Mouse (Mus musculus) midbrain, postnatal 0 days (tissue): ENCODE measurements at regions not wholly inside any gene's neighbourhood (a gene's known extent, or its start where the extent isn't known, plus 50 kb on each side); places are given as distances from the start of the nearest gene placed in this dataset.

Source experiments
- ATAC-seq: fragments of 200-750 bp; cut with Nextera tagmentation; 2 replicates; pipeline ENCODE4 v1.8.0; 2017; ENCODE audit warnings: moderate number of reproducible peaks, mild to moderate bottlenecking, moderate TSS enrichment, moderate library complexity; ENCODE audit not compliant: low FRiP score
- DNase-seq: peaks from one replicate; pipeline ENCODE4 v3.0.0-alpha.2; 2015; ENCODE audit warnings: low spot score
- H3K27ac ChIP-seq: fragments of 300-500 bp; sonication (generic); 2 replicates; pipeline ENCODE4 v1.5.1; 2014; ENCODE audit warnings: low read depth, mild to moderate bottlenecking, low read length, mixed read lengths
- H3K27me3 ChIP-seq: fragments of 300-500 bp; sonication (generic); 2 replicates; pipeline ENCODE4 v1.6.1; 2014; ENCODE audit warnings: low read length, control low read depth, mixed read lengths; ENCODE audit not compliant: insufficient read depth
- H3K36me3 ChIP-seq: fragments of 300-500 bp; sonication (generic); 2 replicates; pipeline ENCODE4 v1.6.1; 2014; ENCODE audit warnings: low read length, control low read depth, mixed read lengths; ENCODE audit not compliant: insufficient read depth
- H3K4me1 ChIP-seq: fragments of 300-500 bp; sonication (generic); 2 replicates; pipeline ENCODE4 v1.6.1; 2014; ENCODE audit warnings: mild to moderate bottlenecking, control low read depth, antibody characterized with exemption, low read length, mixed read lengths; ENCODE audit not compliant: insufficient read depth
- H3K4me2 ChIP-seq: fragments of 300-500 bp; sonication (generic); 2 replicates; pipeline ENCODE4 v1.6.1; 2014; ENCODE audit warnings: low read depth, mild to moderate bottlenecking, low read length, mixed read lengths; ENCODE audit not compliant: poor library complexity, severe bottlenecking
- H3K4me3 ChIP-seq: fragments of 300-500 bp; sonication (generic); 2 replicates; pipeline ENCODE4 v1.5.1; 2014; ENCODE audit warnings: low read depth, mild to moderate bottlenecking, low read length, moderate library complexity
- H3K9ac ChIP-seq: fragments of 300-500 bp; sonication (generic); replicated peaks from 2 replicates; pipeline ENCODE4 v1.6.1; 2014; ENCODE audit warnings: mild to moderate bottlenecking, low read length, moderate library complexity, mixed read lengths; ENCODE audit not compliant: poor library complexity, severe bottlenecking
- H3K9me3 ChIP-seq: fragments of 300-500 bp; sonication (generic); 2 replicates; pipeline ENCODE4 v1.6.1; 2016; ENCODE audit warnings: low read length, control low read depth
- CTCF ChIP-seq: IDR thresholded peaks from 2 replicates; pipeline ENCODE4 v1.5.1; 2016; ENCODE audit warnings: antibody characterized with exemption, mild to moderate bottlenecking
- WGBS: fragments of 180-500 bp; shearing (Covaris S2); extraction: QIAGEN DNeasy Blood & Tissue Kit; methylation state at CpG from one replicate; pipeline ENCODE4 v1.1.7; 2014; 5-methylcytosine and 5-hydroxymethylcytosine counted together

DNA sequence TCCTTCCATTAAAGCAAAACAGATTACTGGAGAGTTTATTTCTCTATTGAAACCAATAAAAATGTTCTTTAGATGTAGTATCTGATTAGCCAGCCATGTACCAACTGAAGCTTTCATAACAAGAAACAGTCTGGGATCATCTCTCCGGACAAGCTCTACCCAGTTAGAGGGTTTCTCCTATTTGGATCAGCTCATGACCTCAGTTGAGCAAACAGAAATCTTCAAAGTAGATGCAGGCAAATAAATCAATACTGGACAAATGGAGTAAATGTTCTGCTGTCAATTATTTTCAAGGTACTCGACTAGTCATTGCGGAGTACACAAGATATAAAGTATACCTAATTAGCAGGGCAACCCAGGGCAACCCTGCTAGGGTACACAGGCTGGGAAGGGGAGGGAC lies 67.4 kb downstream of the Avpr1a start:
- no peak overlapping the region for H3K27ac ChIP-seq
- H3K4me3 ChIP-seq = no peak overlapping the region
- H3K4me2 ChIP-seq = no peak overlapping the region
- DNase-seq (no peak), ATAC-seq (no peak)
- TF ChIP-seq CTCF = no peak
- H3K9me3 ChIP-seq = no peaks in the 10 kb centered on the region
- no peaks in the 10 kb centered on the region for H3K4me1 ChIP-seq
- no peak overlapping the region for H3K9ac ChIP-seq
- WGBS = 89% methylated on average over 3 of the region's 3 CpGs
- H3K27me3 ChIP-seq = no peaks in the 10 kb centered on the region
- no peaks in the 10 kb centered on the region for H3K36me3 ChIP-seq

- no peaks in the 10 kb centered on the region for H3K27me3 ChIP-seq
- 96% methylated on average over 4 of the region's 4 CpGs for WGBS
Observed at GRCm38 (mm10) chr10:122519274-122519790, 71.0 kb downstream of the Avpr1a start.

DNA sequence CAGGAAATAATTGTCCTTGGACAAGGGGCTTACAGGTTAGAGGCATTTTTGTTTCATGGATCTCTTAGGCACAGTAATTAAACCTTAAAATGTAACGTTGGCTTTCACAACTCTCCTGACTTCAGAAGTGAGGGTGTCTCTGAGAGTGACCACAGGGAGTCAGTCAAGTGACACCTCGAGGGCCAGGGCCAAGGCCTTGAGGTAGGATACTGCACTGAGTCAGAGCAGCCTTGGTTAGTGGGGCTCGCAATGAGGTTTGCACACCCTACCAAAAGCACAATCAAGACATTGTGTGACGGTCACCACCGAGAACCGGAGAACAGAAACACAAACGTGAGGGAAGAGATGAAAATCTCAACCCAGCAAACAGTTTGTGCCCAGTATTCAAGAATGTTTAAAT lies 71.7 kb downstream of the Avpr1a start:
- Histone ChIP-seq H3K9me3 (no peaks in the 10 kb centered on the region), H3K4me1 (no peaks in the 10 kb centered on the region), H3K4me2 (no peak overlapping the region), H3K27me3 (no peaks in the 10 kb centered on the region), H3K4me3 (no peak overlapping the region), H3K36me3 (no peaks in the 10 kb centered on the region), H3K27ac (no peak overlapping the region), H3K9ac (no peak overlapping the region)
- no peak for DNase-seq
- TF ChIP-seq CTCF = no peak
- WGBS = 92% methylated on average over 7 of the region's 7 CpGs
- ATAC-seq = no peak

More at GRCm38 (mm10) chr10:122519274-122519790, 71.0 kb downstream of the Avpr1a start:
- Histone ChIP-seq H3K9ac (no peak overlapping the region), H3K4me2 (no peak overlapping the region), H3K4me3 (no peak overlapping the region), H3K36me3 (no peaks in the 10 kb centered on the region), H3K4me1 (no peaks in the 10 kb centered on the region), H3K27ac (no peak overlapping the region), H3K9me3 (no peaks in the 10 kb centered on the region)
- DNase-seq (no peak), ATAC-seq (no peak)
- no peak for TF ChIP-seq CTCF

- no peaks in the 10 kb centered on the region for H3K27me3 ChIP-seq
- WGBS = 91% methylated on average over 3 of the region's 3 CpGs
- no peak for TF ChIP-seq CTCF
- H3K9ac ChIP-seq = no peak overlapping the region
- H3K4me1 ChIP-seq = no peaks in the 10 kb centered on the region
- no peak overlapping the region for H3K27ac ChIP-seq
- H3K36me3 ChIP-seq = no peaks in the 10 kb centered on the region
- ATAC-seq = no peak
- H3K9me3 ChIP-seq = no peaks in the 10 kb centered on the region
- no peak for DNase-seq
- H3K4me2 ChIP-seq = no peak overlapping the region
- no peak overlapping the region for H3K4me3 ChIP-seq
Observed at GRCm38 (mm10) chr10:122522631-122523030, 74.3 kb downstream of the Avpr1a start.

- no peak for DNase-seq
- Histone ChIP-seq H3K27me3 (no peaks in the 10 kb centered on the region), H3K36me3 (no peaks in the 10 kb centered on the region), H3K27ac (no peak overlapping the region), H3K4me3 (no peak overlapping the region), H3K4me2 (no peak overlapping the region), H3K9ac (no peak overlapping the region), H3K4me1 (no peaks in the 10 kb centered on the region), H3K9me3 (no peaks in the 10 kb centered on the region)
- WGBS = 68% methylated on average over 7 of the region's 7 CpGs
- no peak for ATAC-seq
- no peak for TF ChIP-seq CTCF
Observed at GRCm38 (mm10) chr10:122525360-122525759, 77.1 kb downstream of the Avpr1a start.

GRCm38 (mm10) chr10:122525807-122526206 lies 77.5 kb downstream of the Avpr1a start:
- no peaks in the 10 kb centered on the region for H3K9me3 ChIP-seq
- H3K36me3 ChIP-seq = no peaks in the 10 kb centered on the region
- no peak overlapping the region for H3K27ac ChIP-seq
- no peak overlapping the region for H3K4me2 ChIP-seq
- ATAC-seq (no peak), DNase-seq (peak; percentile 36)
- no peak overlapping the region for H3K4me3 ChIP-seq
- peak; percentile 71 for TF ChIP-seq CTCF
- no peaks in the 10 kb centered on the region for H3K4me1 ChIP-seq
- H3K9ac ChIP-seq = no peak overlapping the region
- H3K27me3 ChIP-seq = no peaks in the 10 kb centered on the region
- WGBS = 66% methylated on average over 6 of the region's 6 CpGs
